In the genomic region with DNA sequence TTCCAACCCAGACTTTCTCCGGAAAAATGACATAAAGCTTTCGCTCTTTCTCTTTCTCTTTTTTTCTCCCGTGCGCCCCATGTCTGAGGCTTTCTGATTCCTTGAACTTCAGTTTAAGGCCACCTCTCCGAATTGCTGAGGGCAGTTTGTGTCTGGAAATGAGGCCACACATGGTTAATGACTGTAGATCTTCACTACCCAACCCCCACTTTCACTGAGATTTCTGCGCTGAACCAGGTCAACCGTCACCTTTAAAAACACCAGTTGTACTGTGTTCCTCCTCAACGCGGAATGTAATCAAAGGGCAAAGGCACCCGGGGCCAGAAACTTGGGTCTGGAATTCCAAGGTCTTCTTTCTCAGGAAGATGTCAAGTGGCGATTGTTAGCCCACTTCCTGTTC, we compare ENCODE assay signal across 18 mouse cellular contexts. TPM values are rescaled to one million over a fixed set of nuclear protein-coding genes. Genes with fewer than 3 reads are reported as not detected.
DNase-seq lines count a peak whose midpoint lies in the region; ATAC-seq lines count a peak whose summit lies in the region.
"Had no signal": no experiment of that assay in that cellular context is flagged by ENCODE, and none has a peak within 500 bp of the region (broad histone marks: within the 10 kb centered on the region; RNA-seq: fewer than 3 reads in every experiment).

No protein-coding gene starts in this region.

- H3K4me1 ChIP-seq in intestine, embryonic 16.5 days (ENCODE audit: control insufficient read depth, insufficient read depth, low read length) = peaks cover 3% of the 10 kb centered on the region; the same call in 1 of the 2 replicates
- peaks cover 60% of the 10 kb centered on the region for H3K4me1 ChIP-seq in neural tube, embryonic 15.5 days
- H3K4me1 ChIP-seq: embryonic facial prominence, embryonic 15.5 days had no signal

- peak; percentile 25 for DNase-seq in embryo, embryonic 9.5 days (ENCODE audit: extremely low spot score)
- no peak for DNase-seq in embryo, embryonic 10.5 days (ENCODE audit: low spot score)
- DNase-seq in kidney, postnatal 25 days = peak; percentile 72 to 88
- DNase-seq in ovary, postnatal 14 days (ENCODE audit: low spot score) = no peak
- no peak for DNase-seq in gastrocnemius, postnatal 36 days
- no peak for DNase-seq in frontal cortex, adult 2 months (ENCODE audit: extremely low spot score in 1 of 2, low spot score in 1 of 2)
- DNase-seq: B cell, adult 2 months; cerebellum, adult 9-10 months; right cerebral cortex, postnatal 14 days had no signal

- WGBS in intestine, embryonic 16.5 days = 4% methylated on average over 11 of the region's 11 CpGs
- whole genome bisulfite sequencing in neural tube, embryonic 15.5 days = 2% methylated on average over 11 of the region's 11 CpGs

- no peak overlapping the region for H3K27ac ChIP-seq in intestine, embryonic 16.5 days (ENCODE audit: low read length)
- H3K27ac ChIP-seq in neural tube, embryonic 15.5 days (replicated peaks) = no peak overlapping the region; the same call in 1 of the 2 replicates
- H3K27ac ChIP-seq: embryonic facial prominence, embryonic 15.5 days; heart, embryonic 13.5 days; left cerebral cortex, adult 2 months; liver, embryonic 14.5 days; macrophage had no signal

- no peaks in the 10 kb centered on the region for H3K36me3 ChIP-seq in intestine, embryonic 16.5 days (ENCODE audit: control insufficient read depth, insufficient read depth, low read length)
- H3K36me3 ChIP-seq in neural tube, embryonic 15.5 days = no peaks in the 10 kb centered on the region
- H3K36me3 ChIP-seq: embryonic facial prominence, embryonic 15.5 days; heart, embryonic 13.5 days had no signal

- peaks cover 87% of the 10 kb centered on the region for H3K27me3 ChIP-seq in intestine, embryonic 16.5 days (replicated peaks; ENCODE audit: control insufficient read depth, insufficient read depth, low read length)
- H3K27me3 ChIP-seq in neural tube, embryonic 15.5 days (replicated peaks) = peaks cover 23% of the 10 kb centered on the region; the same call in 1 of the 2 replicates
- H3K27me3 ChIP-seq: Patski had no signal

- H3K4me2 ChIP-seq in intestine, embryonic 16.5 days (ENCODE audit: low read depth, low read length) = no peak overlapping the region
- H3K4me2 ChIP-seq in neural tube, embryonic 15.5 days = peak overlapping the region; percentile 61
- H3K4me2 ChIP-seq: embryonic facial prominence, embryonic 15.5 days; heart, embryonic 13.5 days had no signal

- ATAC-seq in intestine, embryonic 16.5 days = no peak
- no peak for ATAC-seq in neural tube, embryonic 15.5 days (ENCODE audit: low FRiP score)
- ATAC-seq: Patski had no signal

- intact Hi-C loops in gastrocnemius, postnatal 36 days (cut with DNase I) = no loop called here

- H3K4me3 ChIP-seq in intestine, embryonic 16.5 days (ENCODE audit: low read length) = peak overlapping the region; percentile 9; the same call in 1 of the 2 replicates
- peak overlapping the region; percentile 54 for H3K4me3 ChIP-seq in neural tube, embryonic 15.5 days (replicated peaks)
- H3K4me3 ChIP-seq: embryonic facial prominence, embryonic 15.5 days; heart, embryonic 13.5 days; left cerebral cortex, adult 2 months; myocyte had no signal

- no peak overlapping the region for H3K9ac ChIP-seq in intestine, embryonic 16.5 days (ENCODE audit: low read depth, low read length)
- H3K9ac ChIP-seq in neural tube, embryonic 15.5 days (replicated peaks) = peak overlapping the region; percentile 28; the same call in 1 of the 2 replicates
- H3K9ac ChIP-seq: embryonic facial prominence, embryonic 15.5 days; heart, embryonic 13.5 days; liver, embryonic 14.5 days had no signal

- no peaks in the 10 kb centered on the region for H3K9me3 ChIP-seq in intestine, embryonic 16.5 days (ENCODE audit: control insufficient read depth, low read length)
- H3K9me3 ChIP-seq in neural tube, embryonic 15.5 days (replicated peaks) = no peaks in the 10 kb centered on the region
- H3K9me3 ChIP-seq: embryonic facial prominence, embryonic 15.5 days; heart, embryonic 13.5 days had no signal

RNA-seq across cellular contexts. Expression of a gene that starts 17.0 kb away (rescaled TPM):
- 0.99 and 1.2 TPM in 2 replicates for polyA plus RNA-seq in intestine, embryonic 16.5 days (2015; fragmentation: Nextera tagmentation; extraction: Ambion mirVana)
- polyA plus RNA-seq in neural tube, embryonic 15.5 days (2015; fragmentation: Nextera tagmentation; extraction: Ambion mirVana) = 55.7 and 57.5 TPM in 2 replicates
- total RNA-seq in gastrocnemius, postnatal 36 days (2021) = under 1 TPM in 1 of 2 experiments, not detected in 1; 0.10 TPM
- not detected in 2 replicates for polyA plus RNA-seq in frontal cortex, adult 2 months (2012; rRNA removed)
- total RNA-seq: left cerebral cortex, adult 2 months had no signal
- polyA plus RNA-seq: embryonic facial prominence, embryonic 15.5 days; heart, embryonic 13.5 days; macrophage had no signal

RNA-seq across cellular contexts. Expression of a gene that starts 27.5 kb away (rescaled TPM):
- polyA plus RNA-seq in intestine, embryonic 16.5 days (2015; fragmentation: Nextera tagmentation; extraction: Ambion mirVana) = 0.71 and 0.97 TPM in 2 replicates
- 63.1 and 71.8 TPM in 2 replicates for polyA plus RNA-seq in neural tube, embryonic 15.5 days (2015; fragmentation: Nextera tagmentation; extraction: Ambion mirVana)
- under 1 TPM; 0.15 TPM for total RNA-seq in gastrocnemius, postnatal 36 days (2021)
- polyA plus RNA-seq in frontal cortex, adult 2 months (2012; rRNA removed) = 0.06 TPM in 1 of 2 replicates, not detected in the other
- total RNA-seq: left cerebral cortex, adult 2 months had no signal
- polyA plus RNA-seq: embryonic facial prominence, embryonic 15.5 days; heart, embryonic 13.5 days; macrophage had no signal

RNA-seq across cellular contexts. Expression of a gene that starts 32.2 kb away (rescaled TPM):
- polyA plus RNA-seq in intestine, embryonic 16.5 days (2015; fragmentation: Nextera tagmentation; extraction: Ambion mirVana) = 10.0 and 11.3 TPM in 2 replicates
- polyA plus RNA-seq in neural tube, embryonic 15.5 days (2015; fragmentation: Nextera tagmentation; extraction: Ambion mirVana) = 101 and 115 TPM in 2 replicates
- total RNA-seq in gastrocnemius, postnatal 36 days (2021) = under 1 TPM; 0.39 to 0.41 TPM
- not detected in 2 replicates for polyA plus RNA-seq in frontal cortex, adult 2 months (2012; rRNA removed)
- total RNA-seq: left cerebral cortex, adult 2 months had no signal
- polyA plus RNA-seq: embryonic facial prominence, embryonic 15.5 days; macrophage had no signal

RNA-seq across cellular contexts. Expression of a gene that starts 38.1 kb away (rescaled TPM):
- 11.1 and 11.3 TPM in 2 replicates for polyA plus RNA-seq in intestine, embryonic 16.5 days (2015; fragmentation: Nextera tagmentation; extraction: Ambion mirVana)
- polyA plus RNA-seq in neural tube, embryonic 15.5 days (2015; fragmentation: Nextera tagmentation; extraction: Ambion mirVana) = 109 and 135 TPM in 2 replicates
- under 1 TPM; 0.38 to 0.54 TPM for total RNA-seq in gastrocnemius, postnatal 36 days (2021)
- polyA plus RNA-seq in frontal cortex, adult 2 months (2012; rRNA removed) = not detected in 2 replicates
- total RNA-seq: left cerebral cortex, adult 2 months had no signal
- polyA plus RNA-seq: embryonic facial prominence, embryonic 15.5 days; macrophage; myocyte had no signal

RNA-seq across cellular contexts. Expression of a gene that starts 48.9 kb away (rescaled TPM):
- polyA plus RNA-seq in intestine, embryonic 16.5 days (2015; fragmentation: Nextera tagmentation; extraction: Ambion mirVana) = 26.4 and 28.7 TPM in 2 replicates
- polyA plus RNA-seq in neural tube, embryonic 15.5 days (2015; fragmentation: Nextera tagmentation; extraction: Ambion mirVana) = 39.5 and 106 TPM in 2 replicates
- total RNA-seq in gastrocnemius, postnatal 36 days (2021) = under 1 TPM; 0.52 to 0.61 TPM
- 0.11 TPM in 1 of 2 replicates, not detected in the other for polyA plus RNA-seq in frontal cortex, adult 2 months (2012; rRNA removed)
- total RNA-seq: left cerebral cortex, adult 2 months had no signal
- polyA plus RNA-seq: embryonic facial prominence, embryonic 15.5 days; macrophage; myocyte had no signal

Comparison
In these comparisons a context has a peak if more than half of its experiments do, and no peak if none do; other contexts are left out.
1. DNase-seq: peak in embryo, embryonic 9.5 days (single experiment) and kidney, postnatal 25 days (2 of 2); none in embryo, embryonic 10.5 days (single experiment), ovary, postnatal 14 days (single experiment), gastrocnemius, postnatal 36 days (0 of 2) and frontal cortex, adult 2 months (0 of 2).
2. RNA of a gene that starts 17.0 kb away (polyA plus RNA-seq): 55.7 to 57.5 TPM in neural tube, embryonic 15.5 days; 0.99 to 1.2 TPM in intestine, embryonic 16.5 days and not detected in frontal cortex, adult 2 months; every median in the first group is over 10 times any median in the second.
3. RNA of a gene that starts 27.5 kb away (polyA plus RNA-seq): 63.1 to 71.8 TPM in neural tube, embryonic 15.5 days; 0.71 to 0.97 TPM in intestine, embryonic 16.5 days and 0.06 TPM in frontal cortex, adult 2 months; every median in the first group is over 10 times any median in the second.
4. RNA of a gene that starts 32.2 kb away (polyA plus RNA-seq): 101 to 115 TPM in neural tube, embryonic 15.5 days and 10.0 to 11.3 TPM in intestine, embryonic 16.5 days; not detected in frontal cortex, adult 2 months; every median in the first group is over 10 times any median in the second.